11 mouse cellular contexts compared by ENCODE assay signal in genomic region chr3:151438364-151438763, GRCm38 (mm10). TPM values are rescaled to one million over a fixed set of nuclear protein-coding genes. Genes with fewer than 3 reads are reported as not detected.
DNase-seq lines count a peak whose midpoint lies in the region; ATAC-seq and TF ChIP-seq lines count a peak whose summit lies in the region.
"Had no signal": no experiment of that assay in that cellular context is flagged by ENCODE, and none has a peak within 500 bp of the region (broad histone marks: within the 10 kb centered on the region; RNA-seq: fewer than 3 reads in every experiment).

No protein-coding gene starts in this region.

- no peak for ATAC-seq in midbrain, embryonic 13.5 days
- no peak for ATAC-seq in midbrain, postnatal 0 days (ENCODE audit: low FRiP score)
- ATAC-seq in liver, postnatal 0 days = no peak

- no peaks in the 10 kb centered on the region; the same call in 1 of the 2 replicates for H3K79me2 ChIP-seq in heart, adult 2 months (replicated peaks; ENCODE audit: control insufficient read depth, insufficient read depth, low read length)

- TF ChIP-seq CTCF in heart, adult 2 months (IDR thresholded peaks at IDR 0.05) = no peak
- no peak for TF ChIP-seq CTCF in kidney, adult 2 months (conservative IDR thresholded peaks at IDR 0.05; ENCODE audit: insufficient read depth, insufficient read length, low read depth, low read length)
- no peak for TF ChIP-seq CTCF in midbrain, postnatal 0 days (IDR thresholded peaks at IDR 0.05)
- TF ChIP-seq CTCF in liver, postnatal 0 days (IDR thresholded peaks at IDR 0.05; ENCODE audit: low read depth) = no peak

- WGBS in heart, adult 2 months = 45% methylated on average over 5 of the region's 5 CpGs
- 74% methylated on average over 5 of the region's 5 CpGs for WGBS in kidney, adult 2 months
- WGBS in midbrain, embryonic 13.5 days = 86% methylated on average over 5 of the region's 5 CpGs
- 74% methylated on average over 5 of the region's 5 CpGs for WGBS in midbrain, postnatal 0 days
- 32% methylated on average over 5 of the region's 5 CpGs for WGBS in liver, postnatal 0 days (ENCODE audit: insufficient replicate concordance)

- H3K4me1 ChIP-seq in heart, adult 2 months (ENCODE audit: control insufficient read depth, insufficient read depth, low read length) = no peaks in the 10 kb centered on the region; the same call in 1 of the 2 replicates
- no peaks in the 10 kb centered on the region for H3K4me1 ChIP-seq in kidney, adult 2 months (ENCODE audit: control insufficient read depth, insufficient read depth, low read length)
- H3K4me1 ChIP-seq in midbrain, embryonic 13.5 days (replicated peaks) = peaks cover 8% of the 10 kb centered on the region
- peaks cover 3% of the 10 kb centered on the region; the same call in 1 of the 2 replicates for H3K4me1 ChIP-seq in midbrain, postnatal 0 days (ENCODE audit: insufficient read depth, low read length)
- H3K4me1 ChIP-seq in liver, postnatal 0 days (ENCODE audit: insufficient read depth) = peaks cover 4% of the 10 kb centered on the region; the same call in 1 of the 2 replicates

- H3K4me2 ChIP-seq in midbrain, embryonic 13.5 days (replicated peaks) = no peak overlapping the region
- H3K4me2 ChIP-seq in midbrain, postnatal 0 days (ENCODE audit: low read depth, low read length, poor library complexity, severe bottlenecking) = no peak overlapping the region
- H3K4me2 ChIP-seq in liver, postnatal 0 days (ENCODE audit: low read depth, low read length) = peak overlapping the region; percentile 52

- no peak for TF ChIP-seq POLR2A in heart, adult 2 months (IDR thresholded peaks at IDR 0.05; ENCODE audit: insufficient read depth, low read depth, low read length)
- TF ChIP-seq POLR2A in kidney, adult 2 months (IDR thresholded peaks at IDR 0.05; ENCODE audit: low read depth, low read length) = no peak

- H3K4me3 ChIP-seq in heart, adult 2 months = peak overlapping the region; percentile 54
- H3K4me3 ChIP-seq in kidney, adult 2 months (ENCODE audit: insufficient read depth, low read depth, low read length) = peak overlapping the region; percentile 53
- 0 out of 2 replicates have a peak overlapping the region, but pooled peaks have one; percentile 25 for H3K4me3 ChIP-seq in midbrain, embryonic 13.5 days (replicated peaks)
- H3K4me3 ChIP-seq in midbrain, postnatal 0 days (ENCODE audit: low read depth, low read length) = no peak overlapping the region
- H3K4me3 ChIP-seq in liver, postnatal 0 days (ENCODE audit: low read depth, low read length) = peak overlapping the region; percentile 37

- intact Hi-C loops in heart, adult 2 months (cut with DNase I) = loop anchor here (2.0 to 10.0 kb wide), 5 partner anchors 14 to 274 kb away; no protein-coding TSS in a partner anchor
- intact Hi-C loops in heart, postnatal 14 days (cut with DNase I) = loop anchor here (2.0 to 5.0 kb wide), 2 partner anchors 106 to 144 kb away; no protein-coding TSS in a partner anchor

- no peak for DNase-seq in heart, adult 2 months
- DNase-seq in heart, postnatal 14 days = no peak
- no peak for DNase-seq in kidney, adult 2 months
- no peak for DNase-seq in kidney, adult 18-20 months
- no peak for DNase-seq in midbrain, postnatal 0 days (ENCODE audit: low spot score)
- DNase-seq in liver, postnatal 0 days = no peak
- no peak for DNase-seq in cerebellum, adult 8-10 months
- DNase-seq: spleen, adult 18-20 months; thymus, postnatal 25 days had no signal

- peak overlapping the region; percentile 92 for H3K27ac ChIP-seq in heart, adult 2 months
- peak overlapping the region; percentile 81 for H3K27ac ChIP-seq in kidney, adult 2 months (ENCODE audit: insufficient read depth, low read depth, low read length)
- H3K27ac ChIP-seq in midbrain, embryonic 13.5 days = no peak overlapping the region
- no peak overlapping the region for H3K27ac ChIP-seq in midbrain, postnatal 0 days (ENCODE audit: low read depth, low read length)
- H3K27ac ChIP-seq in liver, postnatal 0 days (ENCODE audit: low read depth) = peak overlapping the region; percentile 49; the same call in 1 of the 2 replicates

- no peak for TF ChIP-seq EP300 in heart, adult 2 months (IDR thresholded peaks at IDR 0.05; ENCODE audit: insufficient read depth, low read depth, low read length)
- TF ChIP-seq EP300 in liver, postnatal 0 days (IDR thresholded peaks at IDR 0.05; ENCODE audit: low read depth) = no peak

- no peaks in the 10 kb centered on the region for H3K27me3 ChIP-seq in heart, adult 2 months (ENCODE audit: control insufficient read depth, insufficient read depth, low read length)
- H3K27me3 ChIP-seq in kidney, adult 2 months (replicated peaks; ENCODE audit: control insufficient read depth, insufficient read depth, low read length) = no peaks in the 10 kb centered on the region
- no peaks in the 10 kb centered on the region for H3K27me3 ChIP-seq in midbrain, embryonic 13.5 days
- H3K27me3 ChIP-seq in midbrain, postnatal 0 days (ENCODE audit: insufficient read depth, low read length) = no peaks in the 10 kb centered on the region
- H3K27me3 ChIP-seq in liver, postnatal 0 days (ENCODE audit: insufficient read depth, low read length) = no peaks in the 10 kb centered on the region
- H3K27me3 ChIP-seq: limb, embryonic 15.5 days had no signal

- no peaks in the 10 kb centered on the region for H3K9me3 ChIP-seq in midbrain, embryonic 13.5 days
- no peaks in the 10 kb centered on the region for H3K9me3 ChIP-seq in midbrain, postnatal 0 days (ENCODE audit: low read length)
- H3K9me3 ChIP-seq in liver, postnatal 0 days (ENCODE audit: low read length) = no peaks in the 10 kb centered on the region
- H3K9me3 ChIP-seq: limb, embryonic 15.5 days had no signal

- H3K9ac ChIP-seq in heart, adult 2 months (ENCODE audit: low read depth, low read length) = peak overlapping the region; percentile 83; the same call in 1 of the 2 replicates
- H3K9ac ChIP-seq in midbrain, embryonic 13.5 days (replicated peaks) = no peak overlapping the region
- no peak overlapping the region for H3K9ac ChIP-seq in midbrain, postnatal 0 days (replicated peaks; ENCODE audit: low read length, poor library complexity, severe bottlenecking)
- H3K9ac ChIP-seq in liver, postnatal 0 days (replicated peaks) = no peak overlapping the region

- H3K36me3 ChIP-seq in heart, adult 2 months (ENCODE audit: control insufficient read depth, insufficient read depth, low read length) = peaks cover 4% of the 10 kb centered on the region
- no peaks in the 10 kb centered on the region for H3K36me3 ChIP-seq in kidney, adult 2 months (ENCODE audit: control insufficient read depth, insufficient read depth, low read length)
- no peaks in the 10 kb centered on the region for H3K36me3 ChIP-seq in midbrain, embryonic 13.5 days
- no peaks in the 10 kb centered on the region for H3K36me3 ChIP-seq in midbrain, postnatal 0 days (ENCODE audit: insufficient read depth, low read length)
- no peaks in the 10 kb centered on the region for H3K36me3 ChIP-seq in liver, postnatal 0 days (replicated peaks; ENCODE audit: insufficient read depth, low read length)
- H3K36me3 ChIP-seq: limb, embryonic 15.5 days had no signal

RNA-seq across cellular contexts. Expression of gene Adgrl4, which starts 0.7 kb away (rescaled TPM):
- total RNA-seq in heart, adult 2 months (2021) = 10 to 100 TPM; 69.0 to 77.3 TPM
- polyA plus RNA-seq in heart, adult 2 months (2012; rRNA removed) = 23.9 and 49.1 TPM in 2 replicates
- 100 to 1,000 TPM in 1 of 2 experiments, 10 to 100 TPM in 1; 95.1 to 105 TPM for total RNA-seq in heart, postnatal 14 days (2021)
- 27.1 and 35.1 TPM in 2 replicates for polyA plus RNA-seq in kidney, adult 2 months (2012; rRNA removed)
- polyA plus RNA-seq in midbrain, embryonic 13.5 days (2015; fragmentation: Nextera tagmentation; extraction: Ambion mirVana) = 9.1 and 10.5 TPM in 2 replicates
- 23.2 and 31.2 TPM in 2 replicates for total RNA-seq in midbrain, postnatal 0 days (2014; rRNA removed)
- 13.2 and 13.9 TPM in 2 replicates for polyA plus RNA-seq in midbrain, postnatal 0 days (2015; fragmentation: Nextera tagmentation; extraction: Ambion mirVana)
- polyA plus RNA-seq in liver, postnatal 0 days (2015; fragmentation: Nextera tagmentation; extraction: Ambion mirVana) = 6.5 and 7.1 TPM in 2 replicates

Comparison
In these comparisons a context has a peak if more than half of its experiments do, and no peak if none do; other contexts are left out.
1. H3K27ac ChIP-seq: peak in heart, adult 2 months (single experiment), kidney, adult 2 months (single experiment) and liver, postnatal 0 days (single experiment); none in midbrain, embryonic 13.5 days (single experiment) and midbrain, postnatal 0 days (single experiment).